Mouse (Mus musculus): ENCODE results near the gene Palld.

DNA sequence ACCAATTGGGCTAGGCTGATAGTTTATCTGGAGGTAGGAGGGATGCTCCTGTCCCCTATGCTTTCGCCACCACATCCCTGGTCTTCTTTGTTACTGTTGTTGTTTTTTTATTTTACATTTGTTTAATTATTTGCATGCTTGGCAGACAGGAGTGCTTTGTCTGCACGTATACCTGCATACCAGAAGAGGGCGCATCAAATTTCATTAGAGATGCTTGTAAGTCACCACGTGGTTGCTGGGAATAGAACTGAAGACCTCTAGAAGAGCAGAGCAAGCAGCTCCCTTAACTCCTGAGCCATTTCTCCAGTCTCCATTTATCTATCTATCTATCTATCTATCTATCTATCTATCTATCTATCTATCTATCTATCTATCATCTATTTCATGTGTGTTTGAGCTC, 166.4 kb downstream of the Palld start:
- TF ChIP-seq POLR2A (IDR thresholded peaks at IDR 0.05; ENCODE audit: low read depth, low read length) (no peak), CTCF (IDR thresholded peaks at IDR 0.05; ENCODE audit: extremely low read depth, insufficient read length, insufficient replicate concordance, low read depth, low read length) (no peak)

All from small intestine, adult 2 months (tissue).